Mouse (Mus musculus) liver, embryonic 13.5 days (tissue): ENCODE results near the gene Ints7. TPM values are rescaled to one million over a fixed set of nuclear protein-coding genes. Genes with fewer than 3 reads are reported as not detected.

Experiments used
- ATAC-seq: fragments of 200-750 bp; cut with Nextera tagmentation; 2 replicates; pipeline ENCODE4 v1.8.0; 2017; ENCODE audit warnings: low read depth, mild to moderate bottlenecking, moderate number of reproducible peaks, moderate library complexity
- DNase-seq: peaks from one replicate; pipeline ENCODE4 v3.0.0; 2022
- H3K27ac ChIP-seq: fragments of 300-500 bp; sonication (generic); 2 replicates; pipeline ENCODE4 v1.5.1; 2015; ENCODE audit warnings: moderate library complexity, mild to moderate bottlenecking, inconsistent platforms
- H3K27me3 ChIP-seq: fragments of 300-500 bp; sonication (generic); 2 replicates; pipeline ENCODE4 v1.6.1; 2015; ENCODE audit warnings: mild to moderate bottlenecking, inconsistent platforms
- H3K36me3 ChIP-seq: fragments of 300-500 bp; sonication (generic); 2 replicates; pipeline ENCODE4 v1.6.1; 2015; ENCODE audit warnings: mild to moderate bottlenecking, inconsistent platforms
- H3K4me1 ChIP-seq: fragments of 300-500 bp; sonication (generic); replicated peaks from 2 replicates; pipeline ENCODE4 v1.6.1; 2015; ENCODE audit warnings: inconsistent platforms
- H3K4me2 ChIP-seq: fragments of 300-500 bp; sonication (generic); 2 replicates; pipeline ENCODE4 v1.6.1; 2015; ENCODE audit warnings: inconsistent platforms, mild to moderate bottlenecking, moderate library complexity
- H3K4me3 ChIP-seq: fragments of 300-500 bp; sonication (generic); replicated peaks from 2 replicates; pipeline ENCODE4 v1.5.1; 2015; ENCODE audit warnings: mild to moderate bottlenecking, inconsistent platforms
- H3K9ac ChIP-seq: fragments of 300-500 bp; sonication (generic); 2 replicates; pipeline ENCODE4 v1.6.1; 2015; ENCODE audit warnings: mild to moderate bottlenecking, inconsistent platforms
- H3K9me3 ChIP-seq: fragments of 300-500 bp; sonication (generic); replicated peaks from 2 replicates; pipeline ENCODE4 v1.6.1; 2016; ENCODE audit warnings: inconsistent platforms
- WGBS: fragments of 180-500 bp; shearing (Covaris S2); methylation state at CpG from one replicate; pipeline ENCODE4 v1.1.7; 2015; ENCODE audit not compliant: insufficient replicate concordance; 5-methylcytosine and 5-hydroxymethylcytosine counted together
- polyA plus RNA-seq: library from polyadenylated mRNA; unstranded; fragments of >200 nt; fragmentation: Nextera tagmentation; extraction: Ambion mirVana; gene quantifications from 2 replicates; pipeline ENCODE4 v1.2.1, GENCODE M21; 2015

Gene Ints7
- polyA plus RNA-seq = 25.0 and 30.3 TPM in 2 replicates

DNA sequence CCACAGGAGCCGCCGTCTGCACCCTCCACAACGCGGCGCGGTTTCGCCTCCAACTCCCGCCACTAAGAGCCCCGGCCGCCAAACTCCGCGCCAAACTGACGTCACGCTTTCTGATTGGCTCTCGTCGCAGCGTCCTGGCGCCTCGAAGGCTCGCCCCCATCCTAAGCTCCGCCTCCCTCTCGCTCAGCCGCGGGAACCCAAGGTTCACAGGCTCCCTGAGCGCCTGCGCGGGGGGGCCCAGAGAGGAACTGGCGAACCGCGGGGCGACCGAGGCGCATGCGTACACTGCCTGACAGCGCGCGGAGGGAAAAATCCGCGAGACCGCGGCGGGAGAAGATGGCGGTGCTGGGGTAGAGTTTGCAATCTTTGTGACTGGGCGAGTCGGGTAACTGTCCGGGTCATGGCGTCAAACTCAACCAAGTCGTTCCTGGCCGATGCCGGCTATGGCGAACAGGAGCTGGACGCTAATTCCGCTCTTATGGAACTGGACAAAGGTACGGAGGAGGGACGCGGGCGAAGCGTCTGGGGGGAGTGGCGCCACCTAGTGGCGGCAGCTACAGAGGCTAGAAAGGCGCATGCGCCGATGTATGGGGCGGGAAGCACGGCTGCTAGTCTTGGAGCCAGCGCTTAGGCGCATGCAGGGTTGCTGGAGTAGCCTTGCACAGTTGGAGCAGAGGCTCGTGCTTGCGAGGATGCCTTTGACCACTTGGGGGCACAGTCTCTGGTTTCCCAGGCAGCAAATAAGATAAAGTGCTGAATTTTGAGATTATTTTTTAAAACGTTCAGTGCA lies at the start of gene Ints7, which contains the start of gene Dtl:
Ints7 (plus strand) TSS at position 179 of the 790 bp plus-strand sequence.
Dtl (minus strand) TSS at position 87 of the 790 bp plus-strand sequence.
- under 1% methylated on average over 70 of the region's 70 CpGs for WGBS
- peak; percentile 99 for DNase-seq

DNA sequence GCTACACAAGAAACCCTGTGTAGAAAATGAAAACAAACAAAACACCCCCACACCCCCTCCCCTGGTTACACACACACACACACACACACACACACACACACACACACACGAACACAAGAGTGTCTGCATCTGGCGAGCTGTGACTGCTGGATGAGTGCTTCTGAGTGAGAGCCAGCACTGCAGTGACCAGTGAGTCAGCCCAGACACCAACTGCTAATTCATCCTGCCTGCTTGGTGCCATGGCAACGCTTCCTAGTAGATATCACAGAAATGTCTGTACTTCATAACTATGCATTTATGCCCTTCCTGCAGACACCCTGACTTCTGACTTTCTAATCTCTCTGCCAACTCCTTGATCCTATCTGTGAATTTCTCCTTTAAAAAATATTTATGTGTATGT lies 48.3 kb upstream of the Ints7 start:
- H3K9ac ChIP-seq = no peak overlapping the region
- no peak overlapping the region for H3K4me2 ChIP-seq
- no peaks in the 10 kb centered on the region for H3K9me3 ChIP-seq
- 0 out of 2 replicates have a peak, but pooled peaks have one; percentile 36 for ATAC-seq
- no peak overlapping the region for H3K27ac ChIP-seq
- WGBS = 57% methylated on average over 3 of the region's 3 CpGs
- no peak for DNase-seq
- H3K27me3 ChIP-seq = no peaks in the 10 kb centered on the region
- H3K4me3 ChIP-seq = no peak overlapping the region
- no peaks in the 10 kb centered on the region for H3K4me1 ChIP-seq
- no peaks in the 10 kb centered on the region for H3K36me3 ChIP-seq

More for the DNA sequence above, at the start of gene Ints7, which contains the start of gene Dtl:
- Histone ChIP-seq H3K36me3 (peaks cover 34% of the 10 kb centered on the region), H3K4me2 (peak within 1 kb of the TSS; percentile 85), H3K4me1 (peaks cover 39% of the 10 kb centered on the region), H3K4me3 (peak within 1 kb of the TSS; percentile 94), H3K27me3 (no peaks in the 10 kb centered on the region), H3K9ac (peak within 1 kb of the TSS; percentile 88), H3K9me3 (no peaks in the 10 kb centered on the region), H3K27ac (peak within 1 kb of the TSS; percentile 84)
- peak; percentile 96 for ATAC-seq

DNA sequence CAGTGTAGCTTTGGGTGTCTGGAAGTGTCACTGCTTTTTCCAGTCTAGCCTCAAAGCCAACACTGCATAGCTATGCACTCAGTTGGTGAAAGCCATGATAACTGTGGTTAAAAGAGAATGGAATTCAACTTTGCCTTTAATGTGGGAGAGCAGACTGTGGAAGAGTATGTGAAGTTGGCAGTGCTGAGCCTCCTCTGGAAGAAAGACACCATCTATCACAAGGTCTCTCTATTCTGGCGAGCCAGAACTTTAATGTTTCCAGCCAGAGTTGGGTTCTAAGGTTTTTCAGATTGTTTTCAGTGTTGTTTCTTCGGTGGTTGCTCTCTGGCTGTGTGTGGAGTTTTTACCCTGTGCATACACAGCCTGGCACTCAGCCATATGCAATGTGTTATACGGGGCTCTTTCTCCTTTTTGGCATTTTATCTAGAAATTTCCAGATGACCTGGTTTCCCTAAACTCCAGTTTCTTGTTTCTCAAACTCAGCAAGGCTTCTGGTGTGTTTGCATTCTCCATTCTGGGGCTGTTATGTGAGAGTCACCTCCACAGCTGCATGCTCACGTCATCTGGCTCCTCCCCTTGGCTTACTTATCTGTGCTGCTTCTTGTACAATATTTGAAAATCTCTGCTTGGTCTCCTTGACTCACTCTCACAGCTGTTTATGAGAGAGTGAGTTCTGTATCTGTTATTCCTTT lies 47.4 kb upstream of the Ints7 start:
- Histone ChIP-seq H3K4me1 (no peaks in the 10 kb centered on the region), H3K9ac (no peak overlapping the region), H3K4me2 (no peak overlapping the region), H3K36me3 (no peaks in the 10 kb centered on the region), H3K27me3 (no peaks in the 10 kb centered on the region), H3K4me3 (no peak overlapping the region), H3K9me3 (no peaks in the 10 kb centered on the region), H3K27ac (no peak overlapping the region)
- ATAC-seq (no peak), DNase-seq (no peak)
- WGBS = 46% methylated on average over 4 of the region's 4 CpGs

DNA sequence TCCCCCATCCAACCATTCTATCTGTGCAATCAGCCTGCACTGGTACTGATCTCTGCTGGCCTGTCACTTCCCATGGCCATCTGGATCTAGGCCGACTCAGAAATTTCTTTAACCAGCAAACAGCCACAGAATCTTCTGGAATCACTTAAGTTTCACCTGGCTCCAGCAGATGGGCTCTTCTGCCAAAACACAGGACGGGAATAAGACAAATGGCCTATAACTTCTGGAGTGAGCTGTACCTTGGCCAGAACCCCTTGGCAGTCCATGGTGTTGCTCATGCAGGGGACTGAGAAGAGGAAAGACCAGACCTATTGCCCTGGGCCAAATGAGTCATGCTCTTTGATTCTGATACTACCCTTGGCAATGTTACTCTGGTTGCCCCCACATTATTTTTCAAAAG lies 46.0 kb upstream of the Ints7 start:
- no peak overlapping the region for H3K4me2 ChIP-seq
- H3K36me3 ChIP-seq = peaks cover 9% of the 10 kb centered on the region
- no peaks in the 10 kb centered on the region for H3K27me3 ChIP-seq
- no peaks in the 10 kb centered on the region for H3K9me3 ChIP-seq
- no peak overlapping the region for H3K9ac ChIP-seq
- 76% methylated on average over 2 of the region's 2 CpGs for WGBS
- H3K4me1 ChIP-seq = no peaks in the 10 kb centered on the region
- no peak for DNase-seq
- no peak overlapping the region for H3K4me3 ChIP-seq
- H3K27ac ChIP-seq = no peak overlapping the region
- no peak for ATAC-seq

DNA sequence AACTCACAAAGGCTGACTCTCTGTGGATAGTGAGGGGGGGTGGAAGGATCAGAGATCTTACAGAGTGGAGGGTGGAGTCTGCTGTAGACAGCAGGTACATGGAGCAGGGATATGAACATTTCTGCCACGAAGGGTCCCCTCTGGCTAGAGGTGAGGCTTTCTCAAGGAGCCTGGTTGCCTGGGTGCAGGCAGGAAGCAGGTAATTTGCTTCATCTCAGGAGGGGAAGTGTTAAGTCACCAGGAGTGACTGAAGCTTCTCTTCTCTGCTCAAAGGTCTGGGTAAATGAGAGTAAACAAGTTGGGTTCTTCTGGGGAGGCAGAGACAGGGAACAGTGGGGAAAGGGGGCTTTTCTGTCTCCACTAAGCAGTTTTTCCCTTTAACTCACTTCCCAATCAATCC lies 44.4 kb upstream of the Ints7 start:
- no peaks in the 10 kb centered on the region for H3K4me1 ChIP-seq
- H3K9me3 ChIP-seq = no peaks in the 10 kb centered on the region
- no peak for DNase-seq
- H3K4me3 ChIP-seq = no peak overlapping the region
- peaks cover 22% of the 10 kb centered on the region for H3K36me3 ChIP-seq
- H3K4me2 ChIP-seq = no peak overlapping the region
- H3K27ac ChIP-seq = no peak overlapping the region
- 36% methylated on average over 1 of the region's 1 CpGs for WGBS
- ATAC-seq = no peak
- H3K27me3 ChIP-seq = no peaks in the 10 kb centered on the region
- H3K9ac ChIP-seq = no peak overlapping the region

DNA sequence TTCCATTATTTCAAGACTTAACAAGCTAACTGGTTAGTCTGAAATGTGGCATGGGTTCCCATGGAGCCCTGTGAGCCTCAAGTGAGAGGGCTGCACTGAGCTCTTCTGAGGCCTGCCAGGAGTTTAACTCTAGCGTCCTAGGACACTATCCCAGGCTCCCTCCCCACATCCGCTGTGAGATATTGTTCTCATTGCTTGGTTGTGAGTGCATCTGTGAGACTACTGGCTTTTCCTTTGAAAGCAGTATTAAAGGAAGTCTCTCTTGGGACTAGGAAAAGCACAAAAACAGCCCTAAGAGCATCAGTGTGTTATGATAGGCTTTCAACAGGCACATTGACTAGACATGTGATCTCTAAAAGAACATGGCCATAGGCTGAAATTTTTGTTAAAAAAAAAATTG lies 40.5 kb upstream of the Ints7 start:
- no peak for ATAC-seq
- 0 out of 2 replicates have a peak, but pooled peaks cover 2% of the 10 kb centered on the region for H3K4me1 ChIP-seq
- H3K27ac ChIP-seq = no peak overlapping the region
- DNase-seq = no peak
- H3K9me3 ChIP-seq = no peaks in the 10 kb centered on the region
- H3K9ac ChIP-seq = no peak overlapping the region
- no peaks in the 10 kb centered on the region for H3K27me3 ChIP-seq
- H3K4me2 ChIP-seq = no peak overlapping the region
- no peak overlapping the region for H3K4me3 ChIP-seq
- H3K36me3 ChIP-seq = peaks cover 58% of the 10 kb centered on the region
- WGBS = 69% methylated on average over 2 of the region's 2 CpGs

DNA sequence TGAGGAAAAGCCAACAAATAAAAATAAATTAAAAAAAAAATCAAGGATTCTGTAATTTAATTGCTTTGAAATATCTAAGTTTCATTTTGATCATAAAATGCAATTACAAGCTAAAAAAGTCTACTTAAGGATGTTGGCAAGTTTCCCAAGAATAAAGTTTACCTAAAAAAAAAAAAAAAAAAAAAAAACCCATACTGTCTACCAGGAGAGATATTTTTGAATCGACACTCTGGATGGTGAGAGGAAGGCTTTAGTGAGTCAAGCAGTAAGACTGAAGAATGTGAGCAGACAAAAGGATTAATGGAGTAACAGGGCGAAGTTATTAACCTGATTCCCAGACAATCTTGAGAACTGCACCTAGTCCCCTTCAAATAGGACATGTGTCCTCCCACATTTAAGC lies 35.1 kb upstream of the Ints7 start:
- peaks cover 94% of the 10 kb centered on the region for H3K36me3 ChIP-seq
- 86% methylated on average over 2 of the region's 2 CpGs for WGBS

DNA sequence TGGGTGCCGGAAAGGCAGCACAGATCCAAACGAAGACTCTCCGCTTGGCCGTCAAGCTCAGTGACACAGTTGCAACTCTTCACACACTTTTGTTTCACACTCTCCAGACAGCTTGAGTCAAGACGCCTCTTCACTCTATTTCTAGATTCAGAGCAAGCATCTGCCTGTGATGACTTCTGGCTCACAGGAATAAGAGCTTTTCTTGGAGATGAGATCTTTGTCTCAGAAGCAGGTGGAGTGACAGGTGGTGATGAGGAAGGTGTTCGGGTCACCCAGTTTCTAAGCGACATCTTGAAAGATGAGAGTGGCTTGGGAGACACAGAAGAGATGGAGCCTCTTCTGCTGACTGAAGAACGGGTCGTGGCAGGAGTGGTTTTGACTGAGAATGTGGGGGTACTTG lies 34.4 kb upstream of the Ints7 start:
- DNase-seq (no peak), ATAC-seq (no peak)
- H3K9ac ChIP-seq = no peak overlapping the region
- peaks cover 94% of the 10 kb centered on the region for H3K36me3 ChIP-seq
- no peak overlapping the region for H3K4me2 ChIP-seq
- H3K4me1 ChIP-seq = 0 out of 2 replicates have a peak, but pooled peaks cover 2% of the 10 kb centered on the region
- H3K27ac ChIP-seq = no peak overlapping the region
- 84% methylated on average over 9 of the region's 9 CpGs for WGBS
- H3K4me3 ChIP-seq = no peak overlapping the region
- H3K27me3 ChIP-seq = no peaks in the 10 kb centered on the region
- no peaks in the 10 kb centered on the region for H3K9me3 ChIP-seq

More for the DNA sequence above, 35.1 kb upstream of the Ints7 start:
- no peak overlapping the region for H3K27ac ChIP-seq
- 0 out of 2 replicates have a peak, but pooled peaks cover 2% of the 10 kb centered on the region for H3K4me1 ChIP-seq
- no peaks in the 10 kb centered on the region for H3K9me3 ChIP-seq
- no peak overlapping the region for H3K4me2 ChIP-seq
- H3K9ac ChIP-seq = no peak overlapping the region
- ATAC-seq (no peak), DNase-seq (no peak)
- no peak overlapping the region for H3K4me3 ChIP-seq
- no peaks in the 10 kb centered on the region for H3K27me3 ChIP-seq

DNA sequence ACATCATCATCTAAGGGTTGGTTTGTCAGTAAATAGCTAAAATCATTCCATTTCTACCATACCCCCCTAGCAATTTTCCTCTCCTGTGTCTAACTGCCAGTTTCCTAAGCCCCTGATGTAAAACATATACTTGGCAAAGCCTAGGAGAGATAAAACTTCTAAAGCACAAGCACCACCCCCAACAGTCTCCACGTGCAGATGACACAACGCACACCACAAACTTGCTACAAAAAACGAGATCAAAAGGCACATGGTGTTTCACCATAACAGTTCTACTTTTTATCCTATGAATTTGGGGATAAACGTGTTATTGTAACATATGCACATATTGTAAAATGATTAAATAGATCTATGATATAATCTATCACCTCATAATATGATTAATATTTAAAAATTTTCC lies 33.8 kb upstream of the Ints7 start:
- Histone ChIP-seq H3K27me3 (no peaks in the 10 kb centered on the region), H3K4me2 (no peak overlapping the region), H3K4me3 (no peak overlapping the region), H3K9ac (no peak overlapping the region), H3K36me3 (peaks cover 94% of the 10 kb centered on the region), H3K4me1 (0 out of 2 replicates have a peak, but pooled peaks cover 2% of the 10 kb centered on the region), H3K9me3 (no peaks in the 10 kb centered on the region), H3K27ac (no peak overlapping the region)
- no peak for DNase-seq
- 69% methylated on average over 4 of the region's 4 CpGs for WGBS
- ATAC-seq = no peak

DNA sequence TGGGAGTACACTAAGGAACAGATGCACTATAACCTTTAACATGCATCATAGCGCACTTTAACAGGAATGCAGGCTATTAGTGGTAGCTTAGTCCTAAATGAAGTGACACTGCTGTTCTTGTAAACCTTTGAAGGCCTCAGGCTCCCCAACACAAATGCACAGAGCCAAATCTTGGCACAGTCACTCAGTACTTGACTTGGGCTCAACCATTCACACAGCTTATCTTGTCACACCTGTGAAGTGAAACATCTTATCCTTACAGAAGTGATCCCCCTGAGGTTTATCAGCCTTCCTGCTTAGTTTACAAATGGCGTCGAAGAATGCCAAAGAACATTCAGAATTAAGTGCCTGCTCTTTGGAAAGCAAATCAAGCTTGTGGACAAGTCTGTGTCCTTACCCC lies 31.7 kb upstream of the Ints7 start:
- no peaks in the 10 kb centered on the region for H3K4me1 ChIP-seq
- no peak overlapping the region for H3K4me2 ChIP-seq
- H3K4me3 ChIP-seq = no peak overlapping the region
- no peak overlapping the region for H3K9ac ChIP-seq
- no peak overlapping the region for H3K27ac ChIP-seq
- H3K36me3 ChIP-seq = peaks cover 95% of the 10 kb centered on the region
- DNase-seq = no peak
- 0 out of 2 replicates have a peak, but pooled peaks have one; percentile 34 for ATAC-seq
- H3K27me3 ChIP-seq = no peaks in the 10 kb centered on the region
- 54% methylated on average over 3 of the region's 3 CpGs for WGBS
- H3K9me3 ChIP-seq = no peaks in the 10 kb centered on the region

DNA sequence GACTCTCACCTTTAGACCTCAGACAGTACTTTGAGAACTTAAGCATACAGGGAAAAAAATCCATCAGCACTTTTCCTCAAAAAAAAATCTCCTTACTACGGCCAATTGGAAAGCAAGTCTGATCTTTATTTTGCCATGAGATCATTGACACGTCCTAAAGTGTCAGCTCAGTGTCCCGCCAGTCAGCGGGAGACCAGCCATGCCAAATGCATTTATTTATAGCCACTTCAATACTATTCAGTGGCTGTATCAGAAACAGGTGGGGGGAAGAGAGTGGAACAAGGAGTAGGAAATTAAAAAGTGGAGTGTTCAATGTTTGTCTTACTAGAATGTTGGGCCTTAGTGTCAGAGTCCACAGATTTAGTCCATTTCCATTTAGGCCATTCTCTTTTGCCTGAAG lies 24.6 kb upstream of the Ints7 start:
- Histone ChIP-seq H3K9ac (no peak overlapping the region), H3K27ac (no peak overlapping the region), H3K4me2 (no peak overlapping the region), H3K36me3 (peaks cover 70% of the 10 kb centered on the region), H3K4me1 (no peaks in the 10 kb centered on the region), H3K27me3 (no peaks in the 10 kb centered on the region), H3K9me3 (no peaks in the 10 kb centered on the region), H3K4me3 (no peak overlapping the region)
- DNase-seq = no peak
- ATAC-seq = no peak
- WGBS = 80% methylated on average over 4 of the region's 4 CpGs
